Mouse (Mus musculus) lung, postnatal 0 days (tissue): ENCODE data around the gene Ano10. TPM values are rescaled to one million over a fixed set of nuclear protein-coding genes. Genes with fewer than 3 reads are reported as not detected.
A peak's percentile ranks its signal among the peaks of the same experiment; 100 is the strongest.

Experiments used
- ATAC-seq: fragments of 200-750 bp; cut with Nextera tagmentation; 2 replicates; pipeline ENCODE4 v1.8.0; 2017; ENCODE audit warnings: moderate library complexity
- DNase-seq: peaks from one replicate; pipeline ENCODE4 v3.0.0-alpha.2; 2016; ENCODE audit warnings: low spot score
- H3K27ac ChIP-seq: fragments of 300-500 bp; sonication (generic); 2 replicates; pipeline ENCODE4 v1.5.1; 2014; ENCODE audit warnings: antibody characterized with exemption, mild to moderate bottlenecking, low read length, mixed read lengths
- H3K27me3 ChIP-seq: fragments of 300-500 bp; sonication (generic); replicated peaks from 2 replicates; pipeline ENCODE4 v1.6.1; 2014; ENCODE audit warnings: low read length, mixed read lengths; ENCODE audit not compliant: insufficient read depth
- H3K36me3 ChIP-seq: fragments of 300-500 bp; sonication (generic); 2 replicates; pipeline ENCODE4 v1.6.1; 2014; ENCODE audit warnings: low read length, mixed read lengths; ENCODE audit not compliant: insufficient read depth
- H3K4me1 ChIP-seq: fragments of 300-500 bp; sonication (generic); 2 replicates; pipeline ENCODE4 v1.6.1; 2014; ENCODE audit warnings: antibody characterized with exemption, low read depth, low read length, mixed read lengths; ENCODE audit not compliant: insufficient read depth
- H3K4me2 ChIP-seq: fragments of 300-500 bp; sonication (generic); replicated peaks from 2 replicates; pipeline ENCODE4 v1.6.1; 2014; ENCODE audit warnings: low read depth, mild to moderate bottlenecking, low read length, moderate library complexity, mixed read lengths
- H3K4me3 ChIP-seq: fragments of 300-500 bp; sonication (generic); 2 replicates; pipeline ENCODE4 v1.5.1; 2014; ENCODE audit warnings: low read depth, low read length
- H3K9ac ChIP-seq: fragments of 300-500 bp; sonication (generic); replicated peaks from 2 replicates; pipeline ENCODE4 v1.6.1; 2014; ENCODE audit warnings: low read depth, mild to moderate bottlenecking
- H3K9me3 ChIP-seq: fragments of 300-500 bp; sonication (generic); 2 replicates; pipeline ENCODE4 v1.6.1; 2016; ENCODE audit warnings: low read length, mixed read lengths
- CTCF ChIP-seq: IDR thresholded peaks from 2 replicates; pipeline ENCODE4 v1.5.1; 2016; ENCODE audit warnings: antibody characterized with exemption, mild to moderate bottlenecking
- EP300 ChIP-seq: IDR thresholded peaks from 2 replicates; pipeline ENCODE4 v1.6.1; 2016; ENCODE audit warnings: antibody characterized with exemption, mild to moderate bottlenecking, control low read depth
- WGBS: fragments of 180-500 bp; shearing (Covaris S2); extraction: QIAGEN DNeasy Blood & Tissue Kit; methylation state at CpG from one replicate; pipeline ENCODE4 v1.1.7; 2014; 5-methylcytosine and 5-hydroxymethylcytosine counted together
- polyA plus RNA-seq: library from polyadenylated mRNA; unstranded; fragments of >200 nt; fragmentation: Nextera tagmentation; extraction: Ambion mirVana; gene quantifications from 2 replicates; pipeline ENCODE4 v1.2.1, GENCODE M21; 2015

Gene Ano10
- polyA plus RNA-seq, 1 experiment from 2014 or later: 41.6 TPM

- WGBS: 49% methylated on average over 7 of the region's 7 CpGs
- peak; percentile 58 for ATAC-seq
Observed at GRCm38 (mm10) chr9:122225309-122225708, 68.9 kb downstream of the Ano10 start.

GRCm38 (mm10) chr9:122223005-122223404 is 71.2 kb downstream of the Ano10 start:
- TF ChIP-seq CTCF: no peak
- no peak overlapping the region for H3K9ac ChIP-seq
- no peak overlapping the region for H3K27ac ChIP-seq
- ATAC-seq: no peak
- H3K4me2 ChIP-seq: no peak overlapping the region
- 55% methylated on average over 8 of the region's 8 CpGs for WGBS
- no peaks in the 10 kb centered on the region for H3K9me3 ChIP-seq
- no peak overlapping the region for H3K4me3 ChIP-seq
- no peaks in the 10 kb centered on the region for H3K4me1 ChIP-seq
- H3K27me3 ChIP-seq: no peaks in the 10 kb centered on the region
- DNase-seq: no peak
- no peaks in the 10 kb centered on the region for H3K36me3 ChIP-seq

More at GRCm38 (mm10) chr9:122225309-122225708, 68.9 kb downstream of the Ano10 start:
- H3K9ac ChIP-seq: no peak overlapping the region
- peak; percentile 53 for DNase-seq
- TF ChIP-seq EP300: no peak
- peak; percentile 76 for TF ChIP-seq CTCF
- H3K9me3 ChIP-seq: no peaks in the 10 kb centered on the region
- no peak overlapping the region for H3K4me2 ChIP-seq
- H3K27me3 ChIP-seq: no peaks in the 10 kb centered on the region
- no peaks in the 10 kb centered on the region for H3K36me3 ChIP-seq
- no peak overlapping the region for H3K27ac ChIP-seq
- H3K4me3 ChIP-seq: no peak overlapping the region
- H3K4me1 ChIP-seq: no peaks in the 10 kb centered on the region

GRCm38 (mm10) chr9:122219934-122220333 is 74.3 kb downstream of the Ano10 start:
- no peaks in the 10 kb centered on the region for H3K36me3 ChIP-seq
- H3K4me1 ChIP-seq: no peaks in the 10 kb centered on the region
- WGBS: 62% methylated on average over 2 of the region's 2 CpGs
- H3K9ac ChIP-seq: no peak overlapping the region
- no peak overlapping the region for H3K4me3 ChIP-seq
- no peak overlapping the region for H3K4me2 ChIP-seq
- DNase-seq (no peak), ATAC-seq (no peak)
- no peaks in the 10 kb centered on the region for H3K9me3 ChIP-seq
- no peaks in the 10 kb centered on the region for H3K27me3 ChIP-seq
- TF ChIP-seq CTCF (no peak), EP300 (no peak)
- no peak overlapping the region for H3K27ac ChIP-seq

- Histone ChIP-seq H3K36me3 (no peaks in the 10 kb centered on the region), H3K4me2 (no peak overlapping the region), H3K4me3 (no peak overlapping the region), H3K9ac (no peak overlapping the region), H3K9me3 (no peaks in the 10 kb centered on the region), H3K27ac (no peak overlapping the region), H3K4me1 (no peaks in the 10 kb centered on the region), H3K27me3 (no peaks in the 10 kb centered on the region)
- ATAC-seq (no peak), DNase-seq (no peak)
- TF ChIP-seq CTCF (no peak), EP300 (no peak)
- 68% methylated on average over 7 of the region's 7 CpGs for WGBS
Observed at GRCm38 (mm10) chr9:122216945-122217529, 77.2 kb downstream of the Ano10 start.

GRCm38 (mm10) chr9:122215118-122215517 is 79.1 kb downstream of the Ano10 start:
- Histone ChIP-seq H3K27me3 (no peaks in the 10 kb centered on the region), H3K9me3 (no peaks in the 10 kb centered on the region), H3K4me2 (no peak overlapping the region), H3K36me3 (no peaks in the 10 kb centered on the region), H3K27ac (no peak overlapping the region), H3K9ac (no peak overlapping the region), H3K4me1 (no peaks in the 10 kb centered on the region), H3K4me3 (no peak overlapping the region)
- DNase-seq (no peak), ATAC-seq (no peak)
- no peak for TF ChIP-seq CTCF
- TF ChIP-seq EP300: no peak

- no peaks in the 10 kb centered on the region for H3K36me3 ChIP-seq
- H3K9me3 ChIP-seq: no peaks in the 10 kb centered on the region
- TF ChIP-seq EP300 (no peak), CTCF (no peak)
- DNase-seq: no peak
- H3K4me1 ChIP-seq: no peaks in the 10 kb centered on the region
- H3K27me3 ChIP-seq: no peaks in the 10 kb centered on the region
- no peak overlapping the region for H3K4me3 ChIP-seq
- H3K4me2 ChIP-seq: no peak overlapping the region
- WGBS: 63% methylated on average over 4 of the region's 4 CpGs
- no peak overlapping the region for H3K27ac ChIP-seq
- no peak overlapping the region for H3K9ac ChIP-seq
- ATAC-seq: no peak
Observed at GRCm38 (mm10) chr9:122208311-122208710, 85.9 kb downstream of the Ano10 start.

- no peak for DNase-seq
- Histone ChIP-seq H3K4me3 (no peak overlapping the region), H3K27me3 (no peaks in the 10 kb centered on the region), H3K9me3 (no peaks in the 10 kb centered on the region), H3K4me2 (no peak overlapping the region), H3K36me3 (no peaks in the 10 kb centered on the region), H3K9ac (no peak overlapping the region), H3K27ac (no peak overlapping the region), H3K4me1 (no peaks in the 10 kb centered on the region)
- 31% methylated on average over 11 of the region's 11 CpGs for WGBS
- no peak for TF ChIP-seq CTCF
- no peak for TF ChIP-seq EP300
- peak; percentile 41; the same call in 1 of the 2 replicates for ATAC-seq
Observed at GRCm38 (mm10) chr9:122205543-122206200, 88.6 kb downstream of the Ano10 start.
